Mouse (Mus musculus) testis, adult 2 months (tissue): ENCODE results near the gene Dgkd.

Experiments used
- CTCF ChIP-seq: fragments of 200-500 bp; IDR thresholded peaks from 2 replicates; pipeline ENCODE4 v1.5.1; 2012; ENCODE audit warnings: low read depth, mild to moderate bottlenecking, inconsistent platforms, low read length, moderate library complexity; ENCODE audit not compliant: control insufficient read depth, insufficient read depth, insufficient replicate concordance
- POLR2A ChIP-seq: fragments of 200-500 bp; IDR thresholded peaks from 2 replicates; pipeline ENCODE4 v1.6.1; 2012; ENCODE audit warnings: low read depth, mild to moderate bottlenecking, inconsistent platforms, low read length, moderate library complexity; ENCODE audit not compliant: control insufficient read depth

DNA sequence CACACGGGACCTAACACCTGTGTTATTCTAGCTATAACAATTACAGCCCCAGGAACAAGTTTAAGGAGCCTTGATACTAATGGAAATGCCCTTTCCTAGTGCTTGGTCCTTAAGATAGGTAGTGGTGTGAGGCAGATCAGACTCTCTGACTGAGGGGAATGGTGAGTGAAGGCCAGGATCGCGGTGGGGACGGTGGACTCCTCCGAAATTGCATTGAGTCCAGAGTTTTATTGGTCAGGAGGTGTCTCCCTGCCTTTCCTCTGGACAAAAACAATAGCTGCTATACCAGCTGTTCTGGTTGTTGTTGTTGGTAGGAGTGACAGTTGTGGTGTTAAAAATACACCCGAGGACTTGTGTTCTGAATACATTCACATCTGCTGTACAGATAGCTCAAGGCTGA lies 1.3 kb downstream of the Dgkd start:
- TF ChIP-seq POLR2A, result no peak
- no peak for TF ChIP-seq CTCF
